Mouse (Mus musculus): ENCODE results near the gene Cenpm. TPM values are rescaled to one million over a fixed set of nuclear protein-coding genes. Genes with fewer than 3 reads are reported as not detected.

The Cenpm gene
- polyA plus RNA-seq, 1 experiment = 3.4 TPM

- TF ChIP-seq CTCF (IDR thresholded peaks at IDR 0.05; ENCODE audit: insufficient read depth, low read length) (no peak), POLR2A (IDR thresholded peaks at IDR 0.05; ENCODE audit: borderline replicate concordance, extremely low read depth, low read depth, low read length) (no peak)
- DNase-seq = no peak
- no peak overlapping the region for H3K4me3 ChIP-seq (replicated peaks; ENCODE audit: extremely low read depth, low read depth, low read length)
- H3K4me1 ChIP-seq (ENCODE audit: control insufficient read depth, insufficient read depth, low read length) = no peaks in the 10 kb centered on the region
- 65% methylated on average over 5 of the region's 5 CpGs for WGBS
Measured at GRCm38 (mm10) chr15:82186931-82187330, 57.6 kb downstream of the Cenpm start.

- Histone ChIP-seq H3K4me3 (replicated peaks; ENCODE audit: extremely low read depth, low read depth, low read length) (no peak overlapping the region), H3K4me1 (ENCODE audit: control insufficient read depth, insufficient read depth, low read length) (no peaks in the 10 kb centered on the region)
- 75% methylated on average over 14 of the region's 14 CpGs for WGBS
- no peak for TF ChIP-seq CTCF (IDR thresholded peaks at IDR 0.05; ENCODE audit: insufficient read depth, low read length)
- no peak for TF ChIP-seq POLR2A (IDR thresholded peaks at IDR 0.05; ENCODE audit: borderline replicate concordance, extremely low read depth, low read depth, low read length)
- DNase-seq = no peak
Measured at GRCm38 (mm10) chr15:82186131-82186530, 58.4 kb downstream of the Cenpm start.

- no peak for DNase-seq
- 85% methylated on average over 14 of the region's 14 CpGs for WGBS
- no peaks in the 10 kb centered on the region for H3K4me1 ChIP-seq (ENCODE audit: control insufficient read depth, insufficient read depth, low read length)
- TF ChIP-seq CTCF (IDR thresholded peaks at IDR 0.05; ENCODE audit: insufficient read depth, low read length) (no peak), POLR2A (IDR thresholded peaks at IDR 0.05; ENCODE audit: borderline replicate concordance, extremely low read depth, low read depth, low read length) (no peak)
- no peak overlapping the region for H3K4me3 ChIP-seq (replicated peaks; ENCODE audit: extremely low read depth, low read depth, low read length)
Measured at GRCm38 (mm10) chr15:82185062-82185783, 59.3 kb downstream of the Cenpm start.

- 81% methylated on average over 10 of the region's 10 CpGs for WGBS
- no peak for TF ChIP-seq CTCF (IDR thresholded peaks at IDR 0.05; ENCODE audit: insufficient read depth, low read length)
- no peak for TF ChIP-seq POLR2A (IDR thresholded peaks at IDR 0.05; ENCODE audit: borderline replicate concordance, extremely low read depth, low read depth, low read length)
- no peak for DNase-seq
- Histone ChIP-seq H3K4me1 (ENCODE audit: control insufficient read depth, insufficient read depth, low read length) (no peaks in the 10 kb centered on the region), H3K4me3 (replicated peaks; ENCODE audit: extremely low read depth, low read depth, low read length) (no peak overlapping the region)
Measured at GRCm38 (mm10) chr15:82184656-82185055, 59.9 kb downstream of the Cenpm start.

- no peak for DNase-seq
- H3K4me1 ChIP-seq (ENCODE audit: control insufficient read depth, insufficient read depth, low read length) = no peaks in the 10 kb centered on the region
- TF ChIP-seq CTCF (IDR thresholded peaks at IDR 0.05; ENCODE audit: insufficient read depth, low read length) (no peak), POLR2A (IDR thresholded peaks at IDR 0.05; ENCODE audit: borderline replicate concordance, extremely low read depth, low read depth, low read length) (no peak)
- 64% methylated on average over 7 of the region's 7 CpGs for WGBS
- H3K4me3 ChIP-seq (replicated peaks; ENCODE audit: extremely low read depth, low read depth, low read length) = no peak overlapping the region
Measured at GRCm38 (mm10) chr15:82184183-82184582, 60.4 kb downstream of the Cenpm start.

Other genes with a start within 250 kb of the Cenpm start
- gene Desi1, start 210.9 kb downstream of the Cenpm start, polyA plus RNA-seq (2012; rRNA removed) = 24.0 and 31.1 TPM in 2 replicates
- 54.7 and 56.6 TPM in 2 replicates for gene Snu13, start 197.2 kb downstream of the Cenpm start, polyA plus RNA-seq (2012; rRNA removed)
- not detected in 2 replicates for gene 4930407I10Rik, start 185.6 kb downstream of the Cenpm start, polyA plus RNA-seq (2012; rRNA removed)
- not detected in 2 replicates for gene Mei1, start 174.8 kb downstream of the Cenpm start, polyA plus RNA-seq (2012; rRNA removed)
- 7.9 and 10.9 TPM in 2 replicates for gene Ccdc134, start 116.8 kb downstream of the Cenpm start, polyA plus RNA-seq (2012; rRNA removed)
- 261 and 292 TPM in 2 replicates for gene Srebf2, start 97.6 kb downstream of the Cenpm start, polyA plus RNA-seq (2012; rRNA removed)
- 0.40 and 1.00 TPM in 2 replicates for gene Shisa8, start 31.9 kb downstream of the Cenpm start, polyA plus RNA-seq (2012; rRNA removed)
- gene Tnfrsf13c, start 20.4 kb downstream of the Cenpm start, polyA plus RNA-seq (2012; rRNA removed) = 4.4 and 4.9 TPM in 2 replicates
- not detected in 2 replicates for gene 1500009C09Rik, start 7.6 kb upstream of the Cenpm start, polyA plus RNA-seq (2012; rRNA removed)
- gene Sept3, start 30.1 kb upstream of the Cenpm start, polyA plus RNA-seq (2012; rRNA removed) = 3.9 and 4.6 TPM in 2 replicates
- gene Wbp2nl, start 54.2 kb upstream of the Cenpm start, polyA plus RNA-seq (2012; rRNA removed) = not detected in 2 replicates
- gene Naga, start 94.2 kb upstream of the Cenpm start, polyA plus RNA-seq (2012; rRNA removed) = 167 and 189 TPM in 2 replicates
- 1.8 and 2.4 TPM in 2 replicates for gene Pheta2, start 94.2 kb upstream of the Cenpm start, polyA plus RNA-seq (2012; rRNA removed)
- 189 and 202 TPM in 2 replicates for gene Smdt1, start 94.2 kb upstream of the Cenpm start, polyA plus RNA-seq (2012; rRNA removed)
- gene Ndufa6, start 109.6 kb upstream of the Cenpm start, polyA plus RNA-seq (2012; rRNA removed) = 183 and 193 TPM in 2 replicates
- 84.6 and 90.2 TPM in 2 replicates for gene Cyp2d22, start 135.5 kb upstream of the Cenpm start, polyA plus RNA-seq (2012; rRNA removed)
- not detected in 2 replicates for gene Cyp2d11, start 149.3 kb upstream of the Cenpm start, polyA plus RNA-seq (2012; rRNA removed)
- gene Cyp2d10, start 162.4 kb upstream of the Cenpm start, polyA plus RNA-seq (2012; rRNA removed) = 0.43 and 0.65 TPM in 2 replicates
- gene Cyp2d9, start 188.7 kb upstream of the Cenpm start, polyA plus RNA-seq (2012; rRNA removed) = 0.97 and 1.3 TPM in 2 replicates